Mouse (Mus musculus): Measurements from ENCODE around the gene Slc35f5. TPM values are rescaled to one million over a fixed set of nuclear protein-coding genes. Genes with fewer than 3 reads are reported as not detected.
A peak's percentile ranks its signal among the peaks of the same experiment; 100 is the strongest.

Slc35f5 gene
- polyA plus RNA-seq, 1 experiment from 2014 or later = 52.4 TPM

DNA sequence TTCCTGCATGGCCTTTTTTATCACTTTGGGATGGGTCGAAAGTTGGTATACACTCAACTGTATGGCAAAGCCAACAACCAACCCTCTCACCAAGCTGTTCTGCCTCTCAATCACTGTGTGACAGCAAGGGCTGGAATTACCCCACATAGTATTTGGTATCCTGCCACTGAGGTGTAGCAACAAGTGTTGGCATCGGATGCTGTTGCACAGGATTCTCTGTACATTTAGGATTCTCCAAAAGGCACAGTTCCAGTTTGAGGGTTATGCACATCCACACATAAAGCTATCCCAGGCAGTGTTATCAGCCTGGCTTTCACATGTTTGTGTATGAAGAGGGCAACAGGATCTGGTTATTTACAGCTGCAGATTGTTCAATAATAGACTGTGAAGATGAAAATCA lies 23.3 kb upstream of the Slc35f5 start:
- Histone ChIP-seq H3K9me3 (ENCODE audit: control insufficient read depth, low read length) (no peaks in the 10 kb centered on the region), H3K4me1 (replicated peaks; ENCODE audit: control insufficient read depth, insufficient read depth, low read length) (no peaks in the 10 kb centered on the region), H3K27ac (ENCODE audit: low read length) (no peak overlapping the region), H3K9ac (ENCODE audit: low read length) (no peak overlapping the region), H3K4me3 (ENCODE audit: low read length) (no peak overlapping the region), H3K36me3 (ENCODE audit: control insufficient read depth, insufficient read depth, low read length) (no peaks in the 10 kb centered on the region), H3K27me3 (ENCODE audit: control insufficient read depth, insufficient read depth, low read depth, low read length) (no peaks in the 10 kb centered on the region), H3K4me2 (ENCODE audit: low read depth, low read length) (no peak overlapping the region)
- 84% methylated on average over 2 of the region's 2 CpGs for WGBS
- no peak for ATAC-seq (ENCODE audit: low read depth)

DNA sequence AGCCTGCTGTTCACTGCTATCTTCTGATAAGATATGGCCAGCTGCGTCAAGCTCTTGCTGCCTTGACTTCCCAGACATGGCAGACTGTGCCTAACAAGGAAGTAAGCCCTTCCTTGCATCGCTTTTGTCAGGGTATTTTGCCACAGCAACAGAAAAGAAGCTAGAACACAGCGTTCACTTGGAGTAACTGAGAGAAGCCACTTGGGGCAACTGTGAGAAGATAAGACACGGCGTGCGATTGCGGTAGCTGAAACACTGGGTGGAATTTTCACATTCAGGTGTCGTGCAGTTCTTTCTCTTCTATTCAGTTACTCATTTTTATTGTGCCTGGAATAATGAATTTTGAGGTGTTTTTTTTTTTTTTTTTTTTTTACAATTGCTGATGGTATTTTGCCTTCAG lies 22.6 kb upstream of the Slc35f5 start:
- Histone ChIP-seq H3K9ac (ENCODE audit: low read length) (no peak overlapping the region), H3K4me3 (ENCODE audit: low read length) (no peak overlapping the region), H3K4me1 (replicated peaks; ENCODE audit: control insufficient read depth, insufficient read depth, low read length) (no peaks in the 10 kb centered on the region), H3K9me3 (ENCODE audit: control insufficient read depth, low read length) (no peaks in the 10 kb centered on the region), H3K4me2 (ENCODE audit: low read depth, low read length) (no peak overlapping the region), H3K27ac (ENCODE audit: low read length) (no peak overlapping the region), H3K27me3 (ENCODE audit: control insufficient read depth, insufficient read depth, low read depth, low read length) (no peaks in the 10 kb centered on the region), H3K36me3 (ENCODE audit: control insufficient read depth, insufficient read depth, low read length) (no peaks in the 10 kb centered on the region)
- no peak for ATAC-seq (ENCODE audit: low read depth)
- 77% methylated on average over 8 of the region's 8 CpGs for WGBS

DNA sequence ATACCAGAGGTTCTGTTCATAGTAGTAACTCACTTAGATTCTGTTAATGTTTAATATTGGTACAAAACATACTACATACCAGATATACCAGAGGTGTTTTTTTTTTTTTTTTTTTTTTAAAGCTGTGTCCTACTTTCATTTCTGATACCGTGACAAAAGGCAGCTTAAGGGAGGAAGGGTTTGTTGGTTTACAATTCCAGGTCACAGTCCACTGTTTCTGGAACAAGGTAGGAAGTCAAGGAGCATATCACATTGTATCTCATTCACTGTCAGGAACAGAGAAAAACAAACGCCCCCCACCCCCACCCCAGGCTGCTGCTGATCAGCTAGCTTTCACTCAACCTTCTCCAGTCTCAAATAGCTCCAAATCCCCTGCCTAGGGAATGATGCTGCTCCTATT lies 21.1 kb upstream of the Slc35f5 start:
- no peak overlapping the region for H3K4me3 ChIP-seq (ENCODE audit: low read length)
- H3K4me2 ChIP-seq (ENCODE audit: low read depth, low read length) = no peak overlapping the region
- no peaks in the 10 kb centered on the region for H3K36me3 ChIP-seq (ENCODE audit: control insufficient read depth, insufficient read depth, low read length)
- 39% methylated on average over 2 of the region's 2 CpGs for WGBS
- no peaks in the 10 kb centered on the region for H3K9me3 ChIP-seq (ENCODE audit: control insufficient read depth, low read length)
- H3K27me3 ChIP-seq (ENCODE audit: control insufficient read depth, insufficient read depth, low read depth, low read length) = no peaks in the 10 kb centered on the region
- H3K4me1 ChIP-seq (replicated peaks; ENCODE audit: control insufficient read depth, insufficient read depth, low read length) = no peaks in the 10 kb centered on the region
- no peak for ATAC-seq (ENCODE audit: low read depth)
- no peak overlapping the region for H3K27ac ChIP-seq (ENCODE audit: low read length)
- no peak overlapping the region for H3K9ac ChIP-seq (ENCODE audit: low read length)

DNA sequence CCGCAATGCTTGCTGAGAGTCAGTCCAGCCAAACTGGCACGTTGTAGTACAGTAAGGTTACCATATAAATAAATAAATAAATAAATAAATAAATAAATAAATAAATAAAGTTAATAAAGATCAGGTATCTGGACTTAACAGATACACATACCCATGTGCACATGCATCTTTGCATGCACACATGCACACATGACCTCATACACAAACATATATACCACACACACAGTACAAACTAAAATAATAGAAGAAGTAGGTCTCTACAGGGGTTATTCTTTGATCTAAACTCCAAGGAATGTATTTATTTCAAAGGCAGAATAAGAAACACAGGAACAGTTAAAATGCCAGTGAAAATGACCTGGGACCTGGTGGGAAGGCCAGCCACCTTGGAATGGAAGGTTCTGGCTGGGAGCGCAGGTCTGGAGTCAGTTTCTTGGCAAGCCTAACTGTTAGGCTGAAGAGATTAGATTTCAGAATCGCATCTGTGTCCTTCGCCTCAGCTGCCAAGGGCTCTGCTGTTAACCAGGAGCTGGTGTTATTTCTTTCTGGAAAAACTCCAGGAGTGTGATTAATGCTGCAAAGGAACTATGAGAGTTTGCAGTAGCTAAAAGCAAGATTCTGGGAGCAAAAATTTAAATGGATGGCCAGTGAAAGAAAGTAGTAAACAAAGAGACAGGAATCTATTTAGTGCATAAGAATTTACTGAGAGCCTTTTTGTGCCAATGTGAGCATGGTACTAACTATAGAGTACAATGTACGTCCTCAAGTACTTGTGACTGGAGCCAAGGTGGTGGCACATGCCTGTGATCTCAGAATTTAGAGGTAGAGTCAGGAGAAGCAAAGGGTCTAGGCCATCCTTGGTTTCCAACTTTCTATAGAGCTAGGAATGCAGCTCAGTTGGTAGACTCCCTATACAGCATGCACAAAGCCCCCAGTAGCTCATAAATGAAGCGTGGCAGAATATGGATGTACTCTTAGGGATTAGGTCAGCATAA lies 18.1 kb upstream of the Slc35f5 start:
- Histone ChIP-seq H3K27me3 (ENCODE audit: control insufficient read depth, insufficient read depth, low read depth, low read length) (no peaks in the 10 kb centered on the region), H3K9ac (ENCODE audit: low read length) (no peak overlapping the region), H3K4me3 (ENCODE audit: low read length) (no peak overlapping the region), H3K9me3 (ENCODE audit: control insufficient read depth, low read length) (no peaks in the 10 kb centered on the region), H3K4me1 (replicated peaks; ENCODE audit: control insufficient read depth, insufficient read depth, low read length) (no peaks in the 10 kb centered on the region), H3K27ac (ENCODE audit: low read length) (no peak overlapping the region), H3K36me3 (ENCODE audit: control insufficient read depth, insufficient read depth, low read length) (no peaks in the 10 kb centered on the region), H3K4me2 (ENCODE audit: low read depth, low read length) (no peak overlapping the region)
- 58% methylated on average over 7 of the region's 7 CpGs for WGBS
- no peak for ATAC-seq (ENCODE audit: low read depth)

DNA sequence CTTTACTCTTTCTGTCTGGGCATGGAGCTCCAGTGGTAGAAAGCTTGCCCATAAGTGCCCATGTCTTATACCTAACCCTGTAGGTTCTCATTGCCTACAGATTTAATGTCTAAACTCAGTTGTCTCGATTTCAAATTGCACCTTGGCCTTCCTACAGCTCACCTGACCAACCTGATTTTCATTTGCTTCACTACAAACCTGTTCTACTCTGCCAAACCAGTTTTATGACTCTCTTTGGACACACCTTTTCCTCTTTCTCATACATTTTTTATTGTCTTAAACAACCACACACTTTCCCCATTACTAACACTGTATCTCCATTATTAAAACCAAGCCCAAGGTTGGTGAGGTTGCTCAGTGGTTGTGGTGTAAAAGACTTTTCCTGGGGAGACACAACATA lies 10.5 kb upstream of the Slc35f5 start:
- WGBS = 29% methylated on average over 1 of the region's 1 CpGs
- no peaks in the 10 kb centered on the region for H3K27me3 ChIP-seq (ENCODE audit: control insufficient read depth, insufficient read depth, low read depth, low read length)
- H3K4me1 ChIP-seq (replicated peaks; ENCODE audit: control insufficient read depth, insufficient read depth, low read length) = no peaks in the 10 kb centered on the region
- H3K27ac ChIP-seq (ENCODE audit: low read length) = peak overlapping the region; percentile 81
- H3K36me3 ChIP-seq (ENCODE audit: control insufficient read depth, insufficient read depth, low read length) = no peaks in the 10 kb centered on the region
- H3K4me2 ChIP-seq (ENCODE audit: low read depth, low read length) = peak overlapping the region; percentile 12; the same call in 1 of the 2 replicates
- H3K4me3 ChIP-seq (ENCODE audit: low read length) = no peak overlapping the region
- peak; percentile 72 for ATAC-seq (ENCODE audit: low read depth)
- no peaks in the 10 kb centered on the region for H3K9me3 ChIP-seq (ENCODE audit: control insufficient read depth, low read length)
- no peak overlapping the region for H3K9ac ChIP-seq (ENCODE audit: low read length)

DNA sequence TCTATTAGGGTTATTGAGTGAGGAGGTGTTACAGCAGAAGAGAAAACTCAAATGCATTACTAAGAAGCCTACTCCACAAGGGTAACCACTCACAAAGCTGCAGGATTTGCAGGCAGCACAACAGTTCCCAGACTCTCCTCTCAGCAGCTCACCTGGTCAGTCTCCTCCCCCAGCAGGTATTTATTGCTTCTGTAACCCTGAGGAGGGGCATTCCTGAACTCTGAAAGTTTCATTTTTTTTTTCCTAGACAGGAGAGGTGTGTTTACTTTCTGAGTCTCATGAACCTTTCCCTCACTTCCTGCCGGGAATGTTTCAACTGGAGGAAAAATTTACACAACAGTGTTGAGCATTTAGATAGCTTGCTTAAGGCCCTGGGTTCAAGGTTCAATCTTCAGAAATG lies 10.0 kb upstream of the Slc35f5 start:
- no peaks in the 10 kb centered on the region for H3K4me1 ChIP-seq (replicated peaks; ENCODE audit: control insufficient read depth, insufficient read depth, low read length)
- no peaks in the 10 kb centered on the region for H3K9me3 ChIP-seq (ENCODE audit: control insufficient read depth, low read length)
- peak overlapping the region; percentile 12; the same call in 1 of the 2 replicates for H3K4me2 ChIP-seq (ENCODE audit: low read depth, low read length)
- no peak overlapping the region for H3K4me3 ChIP-seq (ENCODE audit: low read length)
- no peak overlapping the region for H3K9ac ChIP-seq (ENCODE audit: low read length)
- no peaks in the 10 kb centered on the region for H3K36me3 ChIP-seq (ENCODE audit: control insufficient read depth, insufficient read depth, low read length)
- H3K27me3 ChIP-seq (ENCODE audit: control insufficient read depth, insufficient read depth, low read depth, low read length) = no peaks in the 10 kb centered on the region
- ATAC-seq (ENCODE audit: low read depth) = peak; percentile 91
- 19% methylated on average over 1 of the region's 1 CpGs for WGBS
- H3K27ac ChIP-seq (ENCODE audit: low read length) = peak overlapping the region; percentile 81

DNA sequence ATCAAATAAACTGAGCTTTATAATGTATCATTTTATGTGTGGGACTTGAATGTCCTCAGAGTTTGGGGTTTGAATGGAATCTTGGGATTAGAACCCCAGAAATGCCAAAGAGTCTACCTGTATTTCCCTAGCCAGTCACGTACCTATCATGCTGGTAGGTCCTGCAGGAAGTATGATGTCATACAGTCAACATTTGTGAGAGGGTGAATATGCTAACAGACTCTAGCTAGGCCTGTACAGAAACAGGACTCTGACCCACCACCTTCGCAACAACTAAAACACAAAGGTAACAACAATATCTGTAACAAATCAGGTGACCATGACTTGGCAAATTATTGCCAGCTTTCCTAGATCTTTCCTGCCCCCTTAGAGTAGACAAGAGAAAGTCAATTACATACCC lies 8.8 kb upstream of the Slc35f5 start:
- Histone ChIP-seq H3K4me2 (ENCODE audit: low read depth, low read length) (no peak overlapping the region), H3K4me3 (ENCODE audit: low read length) (no peak overlapping the region), H3K27ac (ENCODE audit: low read length) (no peak overlapping the region; the same call in 1 of the 2 replicates), H3K4me1 (replicated peaks; ENCODE audit: control insufficient read depth, insufficient read depth, low read length) (no peaks in the 10 kb centered on the region), H3K9me3 (ENCODE audit: control insufficient read depth, low read length) (no peaks in the 10 kb centered on the region), H3K9ac (ENCODE audit: low read length) (no peak overlapping the region), H3K36me3 (ENCODE audit: control insufficient read depth, insufficient read depth, low read length) (no peaks in the 10 kb centered on the region), H3K27me3 (ENCODE audit: control insufficient read depth, insufficient read depth, low read depth, low read length) (no peaks in the 10 kb centered on the region)
- peak; percentile 80 for ATAC-seq (ENCODE audit: low read depth)
- WGBS = 64% methylated on average over 2 of the region's 2 CpGs

DNA sequence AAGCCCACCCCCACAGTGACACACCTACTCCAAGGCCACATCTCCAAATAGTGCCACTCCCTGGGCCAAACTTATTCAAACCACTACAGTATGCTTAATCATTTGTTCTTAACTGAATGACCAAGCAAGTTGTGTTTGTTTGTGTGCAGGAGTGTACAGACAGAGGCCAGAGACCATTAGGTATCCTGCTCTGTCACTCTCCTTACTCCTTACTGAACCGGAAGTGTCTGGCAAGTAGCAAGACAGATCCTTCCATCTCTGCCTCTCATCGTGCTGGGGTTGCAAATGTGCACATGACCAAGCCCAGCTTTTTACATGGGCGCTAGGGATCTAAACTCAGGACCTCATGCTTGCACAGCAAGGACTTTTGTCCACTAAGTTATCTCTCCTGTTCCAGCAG lies 1.1 kb upstream of the Slc35f5 start:
- H3K4me3 ChIP-seq (ENCODE audit: low read length) = no peak overlapping the region
- WGBS = 67% methylated on average over 3 of the region's 3 CpGs
- peak overlapping the region; percentile 66 for H3K27ac ChIP-seq (ENCODE audit: low read length)
- H3K9me3 ChIP-seq (ENCODE audit: control insufficient read depth, low read length) = no peaks in the 10 kb centered on the region
- peak overlapping the region; percentile 85 for H3K4me2 ChIP-seq (ENCODE audit: low read depth, low read length)
- H3K36me3 ChIP-seq (ENCODE audit: control insufficient read depth, insufficient read depth, low read length) = no peaks in the 10 kb centered on the region
- no peaks in the 10 kb centered on the region for H3K27me3 ChIP-seq (ENCODE audit: control insufficient read depth, insufficient read depth, low read depth, low read length)
- H3K9ac ChIP-seq (ENCODE audit: low read length) = no peak overlapping the region
- ATAC-seq (ENCODE audit: low read depth) = no peak
- H3K4me1 ChIP-seq (replicated peaks; ENCODE audit: control insufficient read depth, insufficient read depth, low read length) = peaks cover 4% of the 10 kb centered on the region

DNA sequence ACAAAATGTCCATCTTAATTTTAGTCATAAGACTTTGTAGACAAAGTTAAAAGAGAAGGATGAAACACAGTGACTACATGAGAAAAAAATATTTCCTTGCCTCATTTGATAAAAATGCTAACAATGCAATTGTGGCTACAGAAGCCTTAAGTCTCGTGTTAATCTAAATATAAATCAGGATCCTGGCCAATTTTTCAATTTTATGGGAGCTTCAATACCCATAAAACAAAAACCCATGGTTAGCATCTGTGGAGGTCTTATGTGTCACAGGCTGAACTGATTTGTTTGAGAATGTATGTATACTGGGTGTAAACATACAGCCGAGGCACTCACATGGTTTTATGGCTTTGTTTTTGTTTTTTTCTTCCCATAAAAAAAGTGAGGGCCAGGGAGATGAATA lies 674 bp upstream of the Slc35f5 start:
- peaks cover 4% of the 10 kb centered on the region for H3K4me1 ChIP-seq (replicated peaks; ENCODE audit: control insufficient read depth, insufficient read depth, low read length)
- no peaks in the 10 kb centered on the region for H3K9me3 ChIP-seq (ENCODE audit: control insufficient read depth, low read length)
- peak overlapping the region; percentile 75 for H3K4me3 ChIP-seq (ENCODE audit: low read length)
- peak overlapping the region; percentile 96 for H3K9ac ChIP-seq (ENCODE audit: low read length)
- no peaks in the 10 kb centered on the region for H3K27me3 ChIP-seq (ENCODE audit: control insufficient read depth, insufficient read depth, low read depth, low read length)
- WGBS = 3% methylated on average over 2 of the region's 2 CpGs
- ATAC-seq (ENCODE audit: low read depth) = no peak
- no peaks in the 10 kb centered on the region for H3K36me3 ChIP-seq (ENCODE audit: control insufficient read depth, insufficient read depth, low read length)
- H3K4me2 ChIP-seq (ENCODE audit: low read depth, low read length) = peak overlapping the region; percentile 85
- H3K27ac ChIP-seq (ENCODE audit: low read length) = peak overlapping the region; percentile 98
